Mouse (Mus musculus) heart, adult 2 months (tissue): ENCODE measurements around the gene Zfp956. TPM values are rescaled to one million over a fixed set of nuclear protein-coding genes. Genes with fewer than 3 reads are reported as not detected.

Experiments
- DNase-seq, 2 experiments: peaks; one replicate each; pipeline ENCODE4 v3.0.0; 2021
- H3K27ac ChIP-seq: fragments of 200-600 bp; 2 replicates; pipeline ENCODE4 v1.8.1; 2022
- H3K27me3 ChIP-seq: fragments of 200-500 bp; 2 replicates; pipeline ENCODE4 v1.6.1; 2012; ENCODE audit warnings: mild to moderate bottlenecking, low read length, inconsistent platforms, mixed read lengths; ENCODE audit not compliant: control insufficient read depth, insufficient read depth
- H3K36me3 ChIP-seq: fragments of 200-500 bp; 2 replicates; pipeline ENCODE4 v1.6.1; 2012; ENCODE audit warnings: low read length, inconsistent platforms; ENCODE audit not compliant: control insufficient read depth, insufficient read depth
- H3K4me1 ChIP-seq: fragments of 200-500 bp; 2 replicates; pipeline ENCODE4 v1.6.1; 2011; ENCODE audit warnings: low read length; ENCODE audit not compliant: control insufficient read depth, insufficient read depth
- H3K4me3 ChIP-seq: fragments of 200-600 bp; 2 replicates; pipeline ENCODE4 v1.8.1; 2022
- H3K79me2 ChIP-seq: fragments of 200-500 bp; replicated peaks from 2 replicates; pipeline ENCODE4 v1.6.1; 2012; ENCODE audit warnings: mild to moderate bottlenecking, inconsistent platforms, low read length, moderate library complexity, mixed read lengths; ENCODE audit not compliant: control insufficient read depth, insufficient read depth
- H3K9ac ChIP-seq: fragments of 200-500 bp; 2 replicates; pipeline ENCODE4 v1.6.1; 2012; ENCODE audit warnings: low read depth, mild to moderate bottlenecking, control low read depth, inconsistent platforms, low read length, mixed read lengths
- CTCF ChIP-seq: fragments of 200-600 bp; IDR thresholded peaks from 2 replicates; pipeline ENCODE4 v1.8.1; 2022; ENCODE audit warnings: antibody characterized with exemption, mild to moderate bottlenecking, moderate library complexity
- EP300 ChIP-seq: fragments of 200-500 bp; IDR thresholded peaks from 2 replicates; pipeline ENCODE4 v1.6.1; 2011; ENCODE audit warnings: low read depth, low read length, control low read depth; ENCODE audit not compliant: insufficient read depth
- POLR2A ChIP-seq: fragments of 200-500 bp; IDR thresholded peaks from 2 replicates; pipeline ENCODE4 v1.6.1; 2011; ENCODE audit warnings: mild to moderate bottlenecking, low read depth, low read length, control low read depth; ENCODE audit not compliant: insufficient read depth
- WGBS: fragments of 180-500 bp; shearing (Covaris S2); methylation state at CpG from one replicate; pipeline ENCODE4 v1.1.7; 2018; 5-methylcytosine and 5-hydroxymethylcytosine counted together
- intact Hi-C: fragments of 180-260 bp; cut with DNase I; formaldehyde crosslinking; loops from one replicate; pipeline ENCODE4 v1.15.1; 2025
- polyA plus RNA-seq: library from polyadenylated mRNA; depleted of rRNA; stranded (reverse); fragments of >200 nt; gene quantifications from 2 replicates; pipeline ENCODE4 v1.2.3, GENCODE M21; 2012
- total RNA-seq, 2 experiments: library from RNA; stranded (reverse); gene quantifications; 2 replicates each; pipeline ENCODE4 v1.2.3; 2021

Zfp956 gene
- total and polyA plus RNA-seq, 3 experiments = 1.1 to 3.3 (median 1.7) TPM

GRCm38 (mm10) chr6:47911650-47912049, 41.5 kb upstream of the Zfp956 start:
- TF ChIP-seq POLR2A = no peak
- no peak for TF ChIP-seq EP300
- TF ChIP-seq CTCF = no peak
- 48% methylated on average over 1 of the region's 1 CpGs for WGBS
- no peaks in the 10 kb centered on the region for H3K36me3 ChIP-seq
- H3K4me1 ChIP-seq = no peaks in the 10 kb centered on the region
- H3K9ac ChIP-seq = no peak overlapping the region
- intact Hi-C loops = no loop called here
- no peak overlapping the region for H3K4me3 ChIP-seq
- H3K79me2 ChIP-seq = no peaks in the 10 kb centered on the region
- DNase-seq = no peak
- H3K27me3 ChIP-seq = no peaks in the 10 kb centered on the region
- H3K27ac ChIP-seq = no peak overlapping the region

GRCm38 (mm10) chr6:47912991-47913390, 40.2 kb upstream of the Zfp956 start:
- H3K4me1 ChIP-seq = no peaks in the 10 kb centered on the region
- TF ChIP-seq POLR2A (no peak), CTCF (no peak), EP300 (no peak)
- no peaks in the 10 kb centered on the region for H3K36me3 ChIP-seq
- H3K79me2 ChIP-seq = no peaks in the 10 kb centered on the region
- DNase-seq = no peak
- no peak overlapping the region for H3K4me3 ChIP-seq
- H3K27me3 ChIP-seq = no peaks in the 10 kb centered on the region
- no peak overlapping the region for H3K27ac ChIP-seq
- intact Hi-C loops = no loop called here
- H3K9ac ChIP-seq = no peak overlapping the region
- WGBS = 58% methylated on average over 3 of the region's 3 CpGs

GRCm38 (mm10) chr6:47917051-47917450, 36.1 kb upstream of the Zfp956 start:
- Histone ChIP-seq H3K79me2 (0 out of 2 replicates have a peak, but pooled peaks cover 2% of the 10 kb centered on the region), H3K4me1 (peaks cover 4% of the 10 kb centered on the region), H3K27me3 (no peaks in the 10 kb centered on the region), H3K27ac (no peak overlapping the region), H3K36me3 (peaks cover 6% of the 10 kb centered on the region), H3K4me3 (no peak overlapping the region), H3K9ac (no peak overlapping the region)
- TF ChIP-seq CTCF = no peak
- TF ChIP-seq POLR2A = no peak
- TF ChIP-seq EP300 = no peak
- WGBS = 70% methylated on average over 5 of the region's 5 CpGs
- intact Hi-C loops = no loop called here
- DNase-seq = no peak

GRCm38 (mm10) chr6:47918768-47919274, 34.4 kb upstream of the Zfp956 start:
- Histone ChIP-seq H3K9ac (no peak overlapping the region), H3K36me3 (peaks cover 9% of the 10 kb centered on the region), H3K4me3 (no peak overlapping the region), H3K79me2 (0 out of 2 replicates have a peak, but pooled peaks cover 5% of the 10 kb centered on the region), H3K4me1 (peaks cover 5% of the 10 kb centered on the region), H3K27me3 (no peaks in the 10 kb centered on the region), H3K27ac (no peak overlapping the region)
- TF ChIP-seq CTCF = no peak
- no peak for TF ChIP-seq EP300
- WGBS = 85% methylated on average over 3 of the region's 3 CpGs
- intact Hi-C loops = no loop called here
- no peak for DNase-seq

GRCm38 (mm10) chr6:47919646-47920446, 33.3 kb upstream of the Zfp956 start:
- Histone ChIP-seq H3K79me2 (0 out of 2 replicates have a peak, but pooled peaks cover 5% of the 10 kb centered on the region), H3K4me1 (peaks cover 5% of the 10 kb centered on the region), H3K27ac (peak overlapping the region; percentile 96), H3K36me3 (peaks cover 9% of the 10 kb centered on the region), H3K27me3 (no peaks in the 10 kb centered on the region), H3K4me3 (peak overlapping the region; percentile 70), H3K9ac (peak overlapping the region; percentile 66)
- no peak for TF ChIP-seq POLR2A
- TF ChIP-seq EP300 = no peak
- TF ChIP-seq CTCF = no peak
- no peak for DNase-seq
- 29% methylated on average over 11 of the region's 11 CpGs for WGBS
- intact Hi-C loops = loop anchor here (1.0 to 5.0 kb wide), 4 partner anchors 33 to 128 kb away; partner anchors contain the start of genes Zfp282, Zfp398, Zfp777 and Zfp956
